ENCODE assay signal across 15 mouse cellular contexts in the genomic region with DNA sequence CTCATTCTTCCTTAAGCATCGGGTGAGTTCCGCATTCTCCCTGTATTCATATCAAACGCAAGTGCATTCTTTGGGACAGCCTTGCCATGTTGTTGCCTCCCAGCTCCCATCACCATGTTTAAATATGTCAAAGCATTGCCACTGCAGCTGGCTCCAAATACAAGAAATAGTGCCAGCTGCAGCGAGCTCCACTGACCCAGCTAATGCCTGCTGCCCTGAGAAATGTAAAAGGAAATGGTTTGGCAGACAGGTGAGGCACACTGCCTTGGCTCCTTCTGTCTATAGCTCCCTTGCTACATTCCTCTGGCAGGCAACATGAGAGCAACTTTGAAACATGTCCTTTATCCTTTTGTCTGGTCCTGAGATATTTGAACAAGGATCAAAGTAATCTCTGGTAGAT.
"Had no signal": no experiment of that assay in that cellular context is flagged by ENCODE, and none has a peak within 500 bp of the region (broad histone marks: within the 10 kb centered on the region; RNA-seq: fewer than 3 reads in every experiment).

No protein-coding gene starts in this region.

- H3K9me3 ChIP-seq: limb, embryonic 12.5 days; limb, embryonic 15.5 days; midbrain, embryonic 12.5 days had no signal

- H3K4me1 ChIP-seq: limb, embryonic 12.5 days; limb, embryonic 15.5 days; midbrain, embryonic 12.5 days had no signal

- DNase-seq: kidney, postnatal 14 days; kidney, postnatal 4 days; left cerebral cortex, postnatal 4 days; liver, postnatal 0 days; lung, embryonic 14.5 days; thymus, adult 18-20 months; thymus, postnatal 36 days had no signal

- ATAC-seq: liver, postnatal 0 days; lung, postnatal 0 days; midbrain, embryonic 16.5 days had no signal

- H3K4me3 ChIP-seq: limb, embryonic 12.5 days; limb, embryonic 15.5 days; midbrain, embryonic 12.5 days had no signal

- H3K36me3 ChIP-seq: limb, embryonic 12.5 days; limb, embryonic 15.5 days; midbrain, embryonic 12.5 days had no signal

- H3K27ac ChIP-seq: limb, embryonic 12.5 days; limb, embryonic 15.5 days; liver, embryonic 14.5 days; macrophage; midbrain, embryonic 12.5 days had no signal

- H3K9ac ChIP-seq: limb, embryonic 12.5 days; limb, embryonic 15.5 days; liver, embryonic 14.5 days; liver, postnatal 0 days; lung, embryonic 14.5 days; midbrain, embryonic 12.5 days had no signal

- H3K27me3 ChIP-seq: limb, embryonic 12.5 days; limb, embryonic 15.5 days; midbrain, embryonic 12.5 days had no signal

- H3K4me2 ChIP-seq: limb, embryonic 12.5 days; limb, embryonic 15.5 days; liver, embryonic 11.5 days; lung, embryonic 14.5 days; midbrain, embryonic 12.5 days had no signal
